Mouse (Mus musculus) liver, postnatal 0 days (tissue): ENCODE results near the gene Cryaa.

ENCODE experiments used
- CTCF ChIP-seq: sonication (generic); IDR thresholded peaks from 2 replicates; pipeline ENCODE4 v1.5.1; 2016; ENCODE audit warnings: antibody characterized with exemption, low read depth
- EP300 ChIP-seq: IDR thresholded peaks from 2 replicates; pipeline ENCODE4 v1.6.1; 2016; ENCODE audit warnings: antibody characterized with exemption, low read depth, mild to moderate bottlenecking

DNA sequence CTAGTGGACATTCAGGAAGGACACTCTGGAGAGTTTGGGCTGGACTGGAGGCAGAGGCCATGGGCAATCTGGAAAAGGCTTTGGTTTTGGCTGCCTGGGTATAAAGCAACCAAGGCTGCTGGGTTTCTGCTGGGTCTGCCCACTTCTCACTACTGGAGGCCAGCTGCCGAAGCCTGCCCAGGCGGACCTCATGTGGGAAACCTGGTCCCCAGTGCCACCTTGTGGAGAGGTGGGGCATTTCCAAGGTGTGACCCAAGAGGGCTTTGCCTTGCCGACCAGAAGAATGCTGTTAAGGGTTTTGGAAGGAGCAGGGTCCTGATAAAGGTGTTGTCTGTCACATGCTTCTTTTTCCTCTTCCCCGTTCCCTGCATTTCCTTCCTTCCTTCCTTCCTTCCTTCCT lies 12.8 kb upstream of the Cryaa start:
- TF ChIP-seq CTCF (peak; percentile 96), EP300 (no peak)
